Mouse (Mus musculus) neural tube, embryonic 11.5 days (tissue): ENCODE measurements around the gene Smc5. TPM values are rescaled to one million over a fixed set of nuclear protein-coding genes. Genes with fewer than 3 reads are reported as not detected.

ENCODE experiments used
- ATAC-seq: fragments of 200-750 bp; cut with Nextera tagmentation; 2 replicates; pipeline ENCODE4 v1.8.0; 2017; ENCODE audit warnings: moderate number of reproducible peaks, mild to moderate bottlenecking, moderate TSS enrichment, moderate library complexity; ENCODE audit not compliant: insufficient read depth, low FRiP score, low TSS enrichment
- DNase-seq: peaks from one replicate; pipeline ENCODE4 v3.0.0-alpha.2; 2015; ENCODE audit warnings: low spot score
- H3K27ac ChIP-seq: fragments of 300-500 bp; sonication (generic); 2 replicates; pipeline ENCODE4 v1.5.1; 2014; ENCODE audit warnings: low read depth, mild to moderate bottlenecking, low read length
- H3K27me3 ChIP-seq: fragments of 300-500 bp; sonication (generic); 2 replicates; pipeline ENCODE4 v1.6.1; 2014; ENCODE audit warnings: mild to moderate bottlenecking, low read length, mixed read lengths; ENCODE audit not compliant: control insufficient read depth, insufficient read depth
- H3K36me3 ChIP-seq: fragments of 300-500 bp; sonication (generic); 2 replicates; pipeline ENCODE4 v1.6.1; 2014; ENCODE audit warnings: mild to moderate bottlenecking, low read length, moderate library complexity, mixed read lengths; ENCODE audit not compliant: control insufficient read depth, insufficient read depth
- H3K4me1 ChIP-seq: fragments of 300-500 bp; sonication (generic); 2 replicates; pipeline ENCODE4 v1.6.1; 2014; ENCODE audit warnings: low read length, mixed read lengths; ENCODE audit not compliant: control insufficient read depth, insufficient read depth
- H3K4me2 ChIP-seq: fragments of 300-500 bp; sonication (generic); 2 replicates; pipeline ENCODE4 v1.6.1; 2014; ENCODE audit warnings: low read depth, mild to moderate bottlenecking, moderate library complexity
- H3K4me3 ChIP-seq: fragments of 300-500 bp; sonication (generic); 2 replicates; pipeline ENCODE4 v1.5.1; 2014; ENCODE audit warnings: low read depth, low read length
- H3K9ac ChIP-seq: fragments of 300-500 bp; sonication (generic); 2 replicates; pipeline ENCODE4 v1.6.1; 2014; ENCODE audit warnings: mild to moderate bottlenecking, low read length
- H3K9me3 ChIP-seq: fragments of 300-500 bp; sonication (generic); 2 replicates; pipeline ENCODE4 v1.6.1; 2016; ENCODE audit warnings: low read length; ENCODE audit not compliant: control insufficient read depth
- WGBS: fragments of 180-500 bp; shearing (Covaris S2); extraction: QIAGEN DNeasy Blood & Tissue Kit; methylation state at CpG from one replicate; pipeline ENCODE4 v1.1.7; 2014; 5-methylcytosine and 5-hydroxymethylcytosine counted together
- polyA plus RNA-seq: library from polyadenylated mRNA; unstranded; fragments of >200 nt; fragmentation: Nextera tagmentation; extraction: Ambion mirVana; gene quantifications from 2 replicates; pipeline ENCODE4 v1.2.1, GENCODE M21; 2014

The Smc5 gene
- polyA plus RNA-seq, 1 experiment from 2014 or later = 47.8 TPM

GRCm38 (mm10) chr19:23203505-23204053 is 70.1 kb downstream of the Smc5 start:
- H3K4me1 ChIP-seq = no peaks in the 10 kb centered on the region
- no peak overlapping the region for H3K9ac ChIP-seq
- no peaks in the 10 kb centered on the region for H3K9me3 ChIP-seq
- no peaks in the 10 kb centered on the region for H3K27me3 ChIP-seq
- no peak for ATAC-seq
- WGBS = 94% methylated on average over 3 of the region's 3 CpGs
- H3K4me3 ChIP-seq = no peak overlapping the region
- DNase-seq = no peak
- no peak overlapping the region for H3K27ac ChIP-seq
- H3K36me3 ChIP-seq = peaks cover 15% of the 10 kb centered on the region
- H3K4me2 ChIP-seq = no peak overlapping the region

- DNase-seq (no peak), ATAC-seq (no peak)
- Histone ChIP-seq H3K27ac (no peak overlapping the region), H3K9ac (no peak overlapping the region), H3K4me1 (no peaks in the 10 kb centered on the region), H3K36me3 (peaks cover 15% of the 10 kb centered on the region), H3K4me2 (no peak overlapping the region), H3K4me3 (no peak overlapping the region), H3K27me3 (no peaks in the 10 kb centered on the region), H3K9me3 (no peaks in the 10 kb centered on the region)
- WGBS = 100% methylated on average over 5 of the region's 5 CpGs
Measured at GRCm38 (mm10) chr19:23202106-23202505, 71.6 kb downstream of the Smc5 start.

GRCm38 (mm10) chr19:23193076-23193475 is 80.6 kb downstream of the Smc5 start:
- no peaks in the 10 kb centered on the region for H3K9me3 ChIP-seq
- H3K36me3 ChIP-seq = no peaks in the 10 kb centered on the region
- 78% methylated on average over 3 of the region's 3 CpGs for WGBS
- no peak overlapping the region for H3K9ac ChIP-seq
- DNase-seq = no peak
- H3K4me3 ChIP-seq = no peak overlapping the region
- no peak overlapping the region for H3K27ac ChIP-seq
- H3K4me2 ChIP-seq = no peak overlapping the region
- no peaks in the 10 kb centered on the region for H3K27me3 ChIP-seq
- ATAC-seq = no peak
- no peaks in the 10 kb centered on the region for H3K4me1 ChIP-seq

GRCm38 (mm10) chr19:23191486-23191885 is 82.2 kb downstream of the Smc5 start:
- no peaks in the 10 kb centered on the region for H3K4me1 ChIP-seq
- H3K27me3 ChIP-seq = no peaks in the 10 kb centered on the region
- H3K4me2 ChIP-seq = no peak overlapping the region
- no peak overlapping the region for H3K27ac ChIP-seq
- H3K9ac ChIP-seq = no peak overlapping the region
- no peak overlapping the region for H3K4me3 ChIP-seq
- 91% methylated on average over 6 of the region's 6 CpGs for WGBS
- ATAC-seq (no peak), DNase-seq (no peak)
- H3K36me3 ChIP-seq = no peaks in the 10 kb centered on the region
- no peaks in the 10 kb centered on the region for H3K9me3 ChIP-seq

- 93% methylated on average over 1 of the region's 1 CpGs for WGBS
- Histone ChIP-seq H3K4me1 (no peaks in the 10 kb centered on the region), H3K4me3 (no peak overlapping the region), H3K36me3 (no peaks in the 10 kb centered on the region), H3K4me2 (no peak overlapping the region), H3K9me3 (no peaks in the 10 kb centered on the region), H3K9ac (no peak overlapping the region), H3K27ac (no peak overlapping the region), H3K27me3 (no peaks in the 10 kb centered on the region)
- ATAC-seq (no peak), DNase-seq (no peak)
Measured at GRCm38 (mm10) chr19:23189744-23190143, 84.0 kb downstream of the Smc5 start.

- 93% methylated on average over 7 of the region's 7 CpGs for WGBS
Measured at GRCm38 (mm10) chr19:23188986-23189385, 84.7 kb downstream of the Smc5 start.

GRCm38 (mm10) chr19:23187732-23188131 is 86.0 kb downstream of the Smc5 start:
- no peak overlapping the region for H3K27ac ChIP-seq
- ATAC-seq = no peak
- H3K4me2 ChIP-seq = no peak overlapping the region
- no peaks in the 10 kb centered on the region for H3K36me3 ChIP-seq
- H3K4me1 ChIP-seq = no peaks in the 10 kb centered on the region
- H3K4me3 ChIP-seq = no peak overlapping the region
- 85% methylated on average over 6 of the region's 6 CpGs for WGBS
- DNase-seq = no peak
- H3K27me3 ChIP-seq = no peaks in the 10 kb centered on the region
- H3K9me3 ChIP-seq = no peaks in the 10 kb centered on the region
- H3K9ac ChIP-seq = no peak overlapping the region

More at GRCm38 (mm10) chr19:23188986-23189385, 84.7 kb downstream of the Smc5 start:
- ATAC-seq (no peak), DNase-seq (no peak)
- Histone ChIP-seq H3K4me1 (no peaks in the 10 kb centered on the region), H3K27ac (no peak overlapping the region), H3K27me3 (no peaks in the 10 kb centered on the region), H3K9me3 (no peaks in the 10 kb centered on the region), H3K36me3 (no peaks in the 10 kb centered on the region), H3K4me3 (no peak overlapping the region), H3K9ac (no peak overlapping the region), H3K4me2 (no peak overlapping the region)

GRCm38 (mm10) chr19:23184068-23184467 is 89.6 kb downstream of the Smc5 start:
- H3K4me1 ChIP-seq = no peaks in the 10 kb centered on the region
- H3K9ac ChIP-seq = no peak overlapping the region
- ATAC-seq (no peak), DNase-seq (no peak)
- no peaks in the 10 kb centered on the region for H3K36me3 ChIP-seq
- H3K4me3 ChIP-seq = no peak overlapping the region
- 85% methylated on average over 4 of the region's 4 CpGs for WGBS
- no peaks in the 10 kb centered on the region for H3K9me3 ChIP-seq
- H3K27ac ChIP-seq = no peak overlapping the region
- H3K4me2 ChIP-seq = no peak overlapping the region
- no peaks in the 10 kb centered on the region for H3K27me3 ChIP-seq

- WGBS = 95% methylated on average over 4 of the region's 4 CpGs
- no peaks in the 10 kb centered on the region for H3K27me3 ChIP-seq
Measured at GRCm38 (mm10) chr19:23183493-23183892, 90.2 kb downstream of the Smc5 start.

More at GRCm38 (mm10) chr19:23183493-23183892, 90.2 kb downstream of the Smc5 start:
- Histone ChIP-seq H3K27ac (no peak overlapping the region), H3K4me1 (no peaks in the 10 kb centered on the region), H3K4me3 (no peak overlapping the region), H3K4me2 (no peak overlapping the region), H3K9ac (no peak overlapping the region), H3K36me3 (no peaks in the 10 kb centered on the region), H3K9me3 (no peaks in the 10 kb centered on the region)
- ATAC-seq (no peak), DNase-seq (no peak)
